Mouse (Mus musculus) kidney, embryonic 14.5 days (tissue): ENCODE measurements around the gene Slc33a1. TPM values are rescaled to one million over a fixed set of nuclear protein-coding genes. Genes with fewer than 3 reads are reported as not detected.

Source experiments
- polyA plus RNA-seq: library from polyadenylated mRNA; unstranded; fragments of >200 nt; fragmentation: Nextera tagmentation; extraction: Ambion mirVana; gene quantifications from 2 replicates; pipeline ENCODE4 v1.2.1, GENCODE M21; 2014

Gene Slc33a1
- polyA plus RNA-seq, 1 experiment from 2014 or later, result 22.1 TPM

Other genes starting within 250 kb of the Slc33a1 start
- gene Plch1, start 65.3 kb downstream of the Slc33a1 start, polyA plus RNA-seq, result 11.2 and 20.4 TPM in 2 replicates
- gene E130311K13Rik, start 35.3 kb downstream of the Slc33a1 start, polyA plus RNA-seq, result 5.1 and 5.7 TPM in 2 replicates
- gene Gmps, start 11.3 kb upstream of the Slc33a1 start, polyA plus RNA-seq, result 45.3 and 62.6 TPM in 2 replicates
- gene Vmn2r1, start 116.8 kb upstream of the Slc33a1 start, polyA plus RNA-seq, result 0.03 and 0.11 TPM in 2 replicates
- not detected in 2 replicates for gene Vmn2r2, start 177.2 kb upstream of the Slc33a1 start, polyA plus RNA-seq